Mouse (Mus musculus) lung, adult 2 months (tissue): ENCODE results near the gene Rpp14.

Source experiments
- CTCF ChIP-seq: fragments of 200-500 bp; IDR thresholded peaks from 2 replicates; pipeline ENCODE4 v1.5.1; 2011; ENCODE audit warnings: mild to moderate bottlenecking, low read length, control low read depth; ENCODE audit not compliant: insufficient read depth
- POLR2A ChIP-seq: fragments of 200-500 bp; IDR thresholded peaks from 2 replicates; pipeline ENCODE4 v1.6.1; 2011; ENCODE audit warnings: low read depth, mild to moderate bottlenecking, control low read depth, low read length, borderline replicate concordance; ENCODE audit errors: extremely low read depth

- no peak for TF ChIP-seq POLR2A
- no peak for TF ChIP-seq CTCF
Measured at GRCm38 (mm10) chr14:8111545-8111944, 31.4 kb downstream of the Rpp14 start.
